Mouse (Mus musculus) liver, postnatal 0 days (tissue): ENCODE data around the gene Mynn.

Source experiments
- CTCF ChIP-seq: sonication (generic); IDR thresholded peaks from 2 replicates; pipeline ENCODE4 v1.5.1; 2016; ENCODE audit warnings: antibody characterized with exemption, low read depth
- EP300 ChIP-seq: IDR thresholded peaks from 2 replicates; pipeline ENCODE4 v1.6.1; 2016; ENCODE audit warnings: antibody characterized with exemption, low read depth, mild to moderate bottlenecking

GRCm38 (mm10) chr3:30599711-30600545 is 1.9 kb upstream of the Mynn start, which contains the start of gene Actrt3:
- TF ChIP-seq CTCF (no peak), EP300 (no peak)
